Mouse (Mus musculus): ENCODE measurements around the gene Kcnb1.

DNA sequence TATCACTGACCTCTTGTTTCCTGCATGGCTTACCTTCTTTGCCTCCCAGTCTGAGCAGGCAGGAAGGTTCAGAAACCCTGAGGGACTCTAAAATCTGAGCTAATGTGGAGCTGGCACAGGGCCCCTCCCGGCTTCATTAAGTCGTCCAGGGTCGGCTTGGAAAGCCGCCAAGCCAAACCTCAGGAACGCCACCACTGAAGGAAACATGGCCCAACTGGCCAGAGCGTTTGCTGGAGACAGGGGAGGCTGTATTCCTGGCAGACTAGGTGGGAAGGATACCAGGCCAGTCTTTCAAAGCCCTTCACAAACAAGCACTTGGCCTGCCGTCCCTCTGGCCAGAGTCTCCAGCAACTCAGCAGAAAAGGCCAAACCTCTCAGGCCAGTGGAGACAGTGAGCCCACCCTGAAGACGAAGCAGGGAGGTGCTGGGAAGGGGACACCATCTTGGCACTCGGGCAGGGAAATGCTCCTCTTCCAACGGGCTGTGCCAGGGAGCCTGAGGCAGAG, 27.4 kb downstream of the Kcnb1 start:
- no peak for TF ChIP-seq POLR2A (IDR thresholded peaks at IDR 0.05; ENCODE audit: borderline replicate concordance, control insufficient read depth, low read depth, low read length)
- TF ChIP-seq CTCF (IDR thresholded peaks at IDR 0.05; ENCODE audit: control insufficient read depth, insufficient read depth, low read length): no peak
